In the genomic region with DNA sequence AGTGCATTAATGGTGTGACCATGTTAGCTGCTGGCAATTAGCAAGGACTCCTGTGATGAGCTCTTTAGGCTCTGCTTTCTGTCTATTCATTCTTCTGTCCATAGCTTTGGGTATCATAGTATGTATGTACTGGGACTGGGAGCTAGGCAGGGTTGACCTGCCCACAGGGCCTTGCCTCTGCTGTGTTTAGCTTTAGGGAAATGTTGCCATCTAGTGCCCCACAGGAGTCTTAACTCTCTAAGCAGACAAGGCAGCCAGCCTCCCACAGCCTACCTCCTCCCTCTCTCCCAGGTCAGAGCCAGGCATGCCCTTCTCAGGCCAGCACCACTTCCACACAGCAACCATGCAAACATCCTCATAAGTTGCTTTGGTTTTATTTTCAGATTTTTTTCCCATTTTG, we compare ENCODE assay signal across 8 mouse cellular contexts. TPM values are rescaled to one million over a fixed set of nuclear protein-coding genes. Genes with fewer than 3 reads are reported as not detected.
A peak's percentile ranks its signal among the peaks of the same experiment; 100 is the strongest.
DNase-seq lines count a peak whose midpoint lies in the region; ATAC-seq and TF ChIP-seq lines count a peak whose summit lies in the region.

No protein-coding gene starts in this region.

- no peaks in the 10 kb centered on the region for H3K9me3 ChIP-seq in hindbrain, embryonic 15.5 days
- H3K9me3 ChIP-seq in lung, embryonic 16.5 days (ENCODE audit: control insufficient read depth, low read length): no peaks in the 10 kb centered on the region

- H3K36me3 ChIP-seq in liver, adult 2 months (ENCODE audit: control insufficient read depth, insufficient read depth, low read length): no peaks in the 10 kb centered on the region
- no peaks in the 10 kb centered on the region for H3K36me3 ChIP-seq in hindbrain, embryonic 15.5 days
- H3K36me3 ChIP-seq in lung, embryonic 16.5 days (ENCODE audit: control insufficient read depth, insufficient read depth, low read length): no peaks in the 10 kb centered on the region
- no peaks in the 10 kb centered on the region for H3K36me3 ChIP-seq in small intestine, adult 2 months (ENCODE audit: control insufficient read depth, insufficient read depth, low read length)

- in situ Hi-C loops in Patski (cut with MboI; ENCODE audit: low pct_unique_long_range_greater_than_20kb): loop anchor here (10.0 kb wide), 1 partner anchor 195 kb away; no protein-coding TSS in a partner anchor

- H3K27ac ChIP-seq in liver, adult 2 months (replicated peaks; ENCODE audit: insufficient read depth, low read depth, low read length): no peak overlapping the region
- H3K27ac ChIP-seq in embryonic fibroblast, embryonic 13.5 days (ENCODE audit: insufficient read depth, low read length): no peak overlapping the region
- no peak overlapping the region for H3K27ac ChIP-seq in hindbrain, embryonic 15.5 days (replicated peaks)
- H3K27ac ChIP-seq in lung, embryonic 16.5 days (ENCODE audit: low read length): no peak overlapping the region
- H3K27ac ChIP-seq in small intestine, adult 2 months (ENCODE audit: insufficient read depth, low read depth, low read length): no peak overlapping the region

- TF ChIP-seq CTCF in liver, adult 2 months (IDR thresholded peaks at IDR 0.05; ENCODE audit: low read depth, low read length): peak; percentile 51
- peak; percentile 75 for TF ChIP-seq CTCF in Patski (IDR thresholded peaks at IDR 0.05)
- peak; percentile 27; the same call in 1 of the 2 replicates for TF ChIP-seq CTCF in embryonic fibroblast, embryonic 13.5 days (IDR thresholded peaks at IDR 0.05; ENCODE audit: borderline replicate concordance, insufficient read depth, low read length)
- peak; percentile 66; the same call in 1 of the 2 replicates for TF ChIP-seq CTCF in small intestine, adult 2 months (IDR thresholded peaks at IDR 0.05; ENCODE audit: extremely low read depth, insufficient read length, insufficient replicate concordance, low read depth, low read length)

- H3K4me1 ChIP-seq in liver, adult 2 months (ENCODE audit: control insufficient read depth, insufficient read depth, low read length): no peaks in the 10 kb centered on the region
- peaks cover 9% of the 10 kb centered on the region; the same call in 1 of the 2 replicates for H3K4me1 ChIP-seq in embryonic fibroblast, embryonic 13.5 days (ENCODE audit: control insufficient read depth, insufficient read depth, low read length)
- H3K4me1 ChIP-seq in hindbrain, embryonic 15.5 days (replicated peaks): peaks cover 27% of the 10 kb centered on the region
- H3K4me1 ChIP-seq in lung, embryonic 16.5 days (replicated peaks; ENCODE audit: control insufficient read depth, insufficient read depth, low read length): peaks cover 16% of the 10 kb centered on the region
- no peaks in the 10 kb centered on the region; the same call in 1 of the 2 replicates for H3K4me1 ChIP-seq in small intestine, adult 2 months (ENCODE audit: control insufficient read depth, insufficient read depth, insufficient read length, low read length)

- no peak overlapping the region for H3K4me2 ChIP-seq in hindbrain, embryonic 15.5 days
- no peak overlapping the region for H3K4me2 ChIP-seq in lung, embryonic 16.5 days (ENCODE audit: low read depth, low read length)

- peak; percentile 82 for ATAC-seq in Patski
- ATAC-seq in hindbrain, embryonic 15.5 days (ENCODE audit: low FRiP score, low read depth): peak; percentile 70; the same call in 1 of the 2 replicates
- ATAC-seq in lung, embryonic 16.5 days (ENCODE audit: low read depth): peak; percentile 63

- H3K79me2 ChIP-seq in liver, adult 2 months (ENCODE audit: control insufficient read depth, insufficient read depth, low read length): no peaks in the 10 kb centered on the region

- POLR2A ChIA-PET in Patski (lab: Charles Lee): no interaction called here

- no peaks in the 10 kb centered on the region for H3K27me3 ChIP-seq in liver, adult 2 months (ENCODE audit: control insufficient read depth, insufficient read depth, low read length)
- no peaks in the 10 kb centered on the region for H3K27me3 ChIP-seq in Patski
- H3K27me3 ChIP-seq in hindbrain, embryonic 15.5 days: no peaks in the 10 kb centered on the region; the same call in 1 of the 2 replicates
- H3K27me3 ChIP-seq in lung, embryonic 16.5 days (ENCODE audit: control insufficient read depth, insufficient read depth, low read depth, low read length): no peaks in the 10 kb centered on the region
- no peaks in the 10 kb centered on the region for H3K27me3 ChIP-seq in small intestine, adult 2 months (ENCODE audit: control insufficient read depth, insufficient read depth, low read length)

- CTCF ChIA-PET in Patski (lab: Charles Lee): interaction anchor here (0.9 to 2.0 kb wide), 3 partner anchors 11 to 83 kb away, joined by 3 to 5 read pairs (median 3); no protein-coding TSS in a partner anchor

- no peak overlapping the region for H3K4me3 ChIP-seq in liver, adult 2 months (ENCODE audit: insufficient read depth, low read depth, low read length)
- no peak overlapping the region for H3K4me3 ChIP-seq in embryonic fibroblast, embryonic 13.5 days (ENCODE audit: insufficient read depth, low read length)
- H3K4me3 ChIP-seq in hindbrain, embryonic 15.5 days: no peak overlapping the region
- H3K4me3 ChIP-seq in lung, embryonic 16.5 days (ENCODE audit: low read length): no peak overlapping the region
- no peak overlapping the region for H3K4me3 ChIP-seq in small intestine, adult 2 months (ENCODE audit: low read depth, low read length)

- no peak for TF ChIP-seq POLR2A in liver, adult 2 months (IDR thresholded peaks at IDR 0.05; ENCODE audit: extremely low read depth, insufficient read depth, low read length)
- TF ChIP-seq POLR2A in embryonic fibroblast, embryonic 13.5 days (IDR thresholded peaks at IDR 0.05; ENCODE audit: low read depth, low read length): no peak
- no peak for TF ChIP-seq POLR2A in small intestine, adult 2 months (IDR thresholded peaks at IDR 0.05; ENCODE audit: low read depth, low read length)

- DNase-seq in liver, adult 2 months (ENCODE audit: extremely low read depth, low read depth, low spot score): peak; percentile 6
- DNase-seq in liver (no peak), Patski (ENCODE audit: low read depth, low spot score) (no peak)
- no peak for DNase-seq in thymus, adult 18-20 months

- H3K9ac ChIP-seq in liver, adult 2 months (ENCODE audit: low read depth, low read length): no peak overlapping the region
- no peak overlapping the region for H3K9ac ChIP-seq in hindbrain, embryonic 15.5 days
- H3K9ac ChIP-seq in lung, embryonic 16.5 days (ENCODE audit: low read length): no peak overlapping the region

RNA-seq across cellular contexts. Expression of gene Cdhr3, which starts 16.9 kb away (rescaled TPM):
- not detected in 2 replicates for total RNA-seq in liver, adult 2 months (2014; rRNA removed)
- polyA plus RNA-seq in liver, adult 2 months (2012; rRNA removed): not detected in 2 replicates
- polyA plus RNA-seq in Patski (2021): not detected
- not detected in 2 replicates for polyA plus RNA-seq in embryonic fibroblast, embryonic 13.5 days (2011; ENCODE audit: insufficient read length, low read depth, missing spikeins)
- 0.16 and 0.19 TPM in 2 replicates for polyA plus RNA-seq in hindbrain, embryonic 15.5 days (2015; fragmentation: Nextera tagmentation; extraction: Ambion mirVana)
- 1.2 and 1.8 TPM in 2 replicates for polyA plus RNA-seq in lung, embryonic 16.5 days (2015; fragmentation: Nextera tagmentation; extraction: Ambion mirVana)
- polyA plus RNA-seq in small intestine, adult 2 months (2012; rRNA removed): not detected in 2 replicates

RNA-seq across cellular contexts. Expression of gene Atxn7l1, which starts 38.0 kb away (rescaled TPM):
- 6.1 and 7.9 TPM in 2 replicates for total RNA-seq in liver, adult 2 months (2014; rRNA removed)
- polyA plus RNA-seq in liver, adult 2 months (2012; rRNA removed): 10.1 and 16.2 TPM in 2 replicates
- 42.0 TPM for polyA plus RNA-seq in Patski (2021)
- 19.5 and 21.0 TPM in 2 replicates for polyA plus RNA-seq in embryonic fibroblast, embryonic 13.5 days (2011; ENCODE audit: insufficient read length, low read depth, missing spikeins)
- polyA plus RNA-seq in hindbrain, embryonic 15.5 days (2015; fragmentation: Nextera tagmentation; extraction: Ambion mirVana): 19.3 and 23.6 TPM in 2 replicates
- polyA plus RNA-seq in lung, embryonic 16.5 days (2015; fragmentation: Nextera tagmentation; extraction: Ambion mirVana): 14.6 and 15.7 TPM in 2 replicates
- polyA plus RNA-seq in small intestine, adult 2 months (2012; rRNA removed): 8.4 and 19.2 TPM in 2 replicates
